Mouse (Mus musculus) embryonic fibroblast, embryonic 13.5 days (primary cell): ENCODE measurements around the gene Ntn4.

Experiments used
- CTCF ChIP-seq: IDR thresholded peaks from 2 replicates; pipeline ENCODE4 v1.5.1; 2011; ENCODE audit warnings: mild to moderate bottlenecking, control low read depth, low read length, moderate library complexity, borderline replicate concordance; ENCODE audit not compliant: insufficient read depth
- POLR2A ChIP-seq: IDR thresholded peaks from 2 replicates; pipeline ENCODE4 v1.6.1; 2011; ENCODE audit warnings: low read depth, mild to moderate bottlenecking, control low read depth, low read length, moderate library complexity

DNA sequence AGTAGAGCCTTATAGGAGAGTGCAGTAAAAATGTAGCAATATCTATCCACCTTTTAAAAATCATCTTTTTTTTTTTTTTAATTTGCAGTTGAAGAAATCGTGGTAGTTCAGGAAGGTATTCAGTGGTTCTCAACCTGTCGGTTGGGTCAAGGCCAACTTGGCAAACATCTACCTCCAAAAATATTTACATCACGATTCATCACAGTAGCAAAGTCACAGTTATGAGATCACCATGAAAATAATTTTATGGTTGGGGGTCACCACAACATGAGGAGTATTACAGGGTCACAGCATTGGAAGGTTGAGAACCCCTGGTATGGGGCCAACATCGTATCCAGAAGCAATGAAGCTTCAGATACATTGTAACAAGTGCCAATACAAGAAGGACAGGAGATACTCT is 55.5 kb downstream of the Ntn4 start:
- TF ChIP-seq CTCF (no peak), POLR2A (no peak)
